Mouse (Mus musculus): Measurements from ENCODE around the gene Snn. TPM values are rescaled to one million over a fixed set of nuclear protein-coding genes. Genes with fewer than 3 reads are reported as not detected.
A peak's percentile ranks its signal among the peaks of the same experiment; 100 is the strongest.

Snn gene
- total and polyA plus RNA-seq, 3 experiments, result 34.0 to 93.8 (median 53.1) TPM

DNA sequence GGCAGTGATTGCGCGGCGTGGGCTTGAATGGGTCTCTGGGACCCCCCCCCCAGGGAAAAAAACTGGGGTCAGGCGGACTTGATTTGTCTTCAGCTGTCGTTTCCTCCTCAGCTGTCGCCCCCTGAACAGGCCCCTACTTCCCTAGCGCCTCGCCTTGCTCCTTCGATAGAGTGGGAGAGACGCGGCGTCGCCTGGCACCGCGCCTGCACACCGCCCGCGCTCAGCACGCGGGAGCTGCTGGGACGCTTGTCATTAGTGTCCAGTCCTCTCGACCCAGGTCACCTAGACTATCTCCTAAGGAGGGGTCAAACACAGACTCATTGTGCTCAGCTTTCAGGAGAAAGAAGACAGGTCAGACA lies 6.1 kb downstream of the Snn start:
- DNase-seq (ENCODE audit: extremely low read depth), result peak; percentile 46
- Histone ChIP-seq H3K27me3 (replicated peaks) (no peaks in the 10 kb centered on the region), H3K4me1 (ENCODE audit: control insufficient read depth in 1 of 2, insufficient read depth in 2 of 2) (peaks cover 45 to 85% of the 10 kb centered on the region in 2 experiments), H3K4me3 (replicated peaks in 1 of 3; ENCODE audit: low read depth in 2 of 3, low read length in 2 of 3, poor library complexity in 1 of 3) (peak overlapping the region; percentile 54 to 74 (median 70)), H3K9me3 (replicated peaks; ENCODE audit: low read length) (no peaks in the 10 kb centered on the region), H3K27ac (ENCODE audit: insufficient read depth, low read depth) (no peak overlapping the region), H3K36me3 (replicated peaks in 1 of 2; ENCODE audit: control insufficient read depth in 1 of 2, insufficient read depth in 1 of 2, low read length in 1 of 2) (peaks cover 3 to 20% of the 10 kb centered on the region in 2 experiments), H3K79me2 (replicated peaks; ENCODE audit: control insufficient read depth, extremely low read depth, insufficient read depth, poor library complexity, severe bottlenecking) (peaks cover 6% of the 10 kb centered on the region), H3K4me2 (ENCODE audit: insufficient read depth, low read depth, poor library complexity, severe bottlenecking) (peak overlapping the region; percentile 49), H3K9ac (ENCODE audit: insufficient read depth, low read depth) (peak overlapping the region; percentile 64)
- TF ChIP-seq MAX (IDR thresholded peaks at IDR 0.05; ENCODE audit: low read length) (peak; percentile 81; the same call in 1 of the 2 replicates), POLR2AphosphoS2 (IDR thresholded peaks at IDR 0.05; ENCODE audit: low read depth, low read length) (no peak), UBTF (IDR thresholded peaks at IDR 0.05; ENCODE audit: low read depth, low read length) (no peak), MYC (IDR thresholded peaks at IDR 0.05; ENCODE audit: low read depth, low read length) (no peak), IRF4 (IDR thresholded peaks at IDR 0.05; ENCODE audit: low read depth, low read length) (no peak), CTCF (conservative IDR thresholded peaks at IDR 0.05 in 1 of 2, IDR thresholded peaks at IDR 0.05 in 1 of 2; ENCODE audit: low read depth in 2 of 2, low read length in 2 of 2) (no peak), USF2 (conservative IDR thresholded peaks at IDR 0.05; ENCODE audit: low read depth, low read length) (no peak), BHLHE40 (IDR thresholded peaks at IDR 0.05; ENCODE audit: low read depth, low read length) (peak; percentile 46), ELF1 (IDR thresholded peaks at IDR 0.05; ENCODE audit: low read depth, low read length) (no peak), PAX5 (IDR thresholded peaks at IDR 0.05; ENCODE audit: low read length) (no peak), ZMIZ1 (IDR thresholded peaks at IDR 0.05; ENCODE audit: low read depth, low read length) (no peak)
- dilution Hi-C loops (cut with MboI; ENCODE audit: extremely low pct_ligation_motif_present, extremely low pct_unique_long_range_greater_than_20kb, low sequenced_read_pairs) (no loop called here), in situ Hi-C loops (cut with MboI; ENCODE audit: low pct_ligation_motif_present, low pct_unique_long_range_greater_than_20kb, low sequenced_read_pairs) (loop anchor here (5.0 kb wide), 1 partner anchor 35 kb away; no protein-coding TSS in a partner anchor)

DNA sequence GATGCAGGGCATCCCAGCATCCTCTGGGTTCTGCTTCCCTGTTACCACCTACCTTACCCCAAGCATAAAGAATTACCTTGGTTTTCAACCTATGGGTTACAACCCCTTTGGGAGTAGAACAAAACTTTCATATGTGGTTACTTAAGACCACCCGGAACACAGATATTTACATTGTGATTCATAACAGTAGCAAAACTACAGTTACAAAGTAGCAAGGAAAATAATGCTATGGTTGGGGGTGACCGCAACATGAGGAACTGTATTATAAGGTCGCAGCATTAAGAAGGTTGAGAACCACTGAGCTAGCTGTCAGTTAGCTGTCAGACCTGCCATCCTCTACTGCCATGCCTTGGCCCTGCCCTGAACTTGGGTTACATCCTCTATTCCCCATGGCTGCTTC lies 7.9 kb downstream of the Snn start:
- peaks cover 17 to 35% of the 10 kb centered on the region in 2 experiments for H3K36me3 ChIP-seq (replicated peaks in 1 of 2; ENCODE audit: control insufficient read depth in 1 of 2, insufficient read depth in 1 of 2, low read length in 1 of 2)
- H3K4me3 ChIP-seq (replicated peaks in 1 of 3; ENCODE audit: low read depth in 2 of 3, low read length in 2 of 3, poor library complexity in 1 of 3), result peak overlapping the region in 2 of 3 experiments; percentile 54 to 70
- no peaks in the 10 kb centered on the region for H3K9me3 ChIP-seq (replicated peaks; ENCODE audit: low read length)
- H3K79me2 ChIP-seq (replicated peaks; ENCODE audit: control insufficient read depth, extremely low read depth, insufficient read depth, poor library complexity, severe bottlenecking), result peaks cover 9% of the 10 kb centered on the region
- peaks cover 42 to 84% of the 10 kb centered on the region in 2 experiments for H3K4me1 ChIP-seq (ENCODE audit: control insufficient read depth in 1 of 2, insufficient read depth in 2 of 2)
- H3K27ac ChIP-seq (ENCODE audit: insufficient read depth, low read depth), result peak overlapping the region; percentile 59
- peak; percentile 75 for DNase-seq (ENCODE audit: extremely low read depth)
- H3K9ac ChIP-seq (ENCODE audit: insufficient read depth, low read depth), result peak overlapping the region; percentile 4; the same call in 1 of the 2 replicates
- H3K4me2 ChIP-seq (ENCODE audit: insufficient read depth, low read depth, poor library complexity, severe bottlenecking), result peak overlapping the region; percentile 45
- TF ChIP-seq SMC3 (IDR thresholded peaks at IDR 0.05; ENCODE audit: low read depth, low read length) (no peak), SIN3A (IDR thresholded peaks at IDR 0.05; ENCODE audit: low read length) (peak; percentile 80; the same call in 1 of the 2 replicates), ZNF384 (IDR thresholded peaks at IDR 0.05; ENCODE audit: low read depth, low read length) (no peak), CTCF (conservative IDR thresholded peaks at IDR 0.05 in 1 of 2, IDR thresholded peaks at IDR 0.05 in 1 of 2; ENCODE audit: low read depth in 2 of 2, low read length in 2 of 2) (no peak), USF1 (IDR thresholded peaks at IDR 0.05; ENCODE audit: low read depth, low read length) (no peak), TCF12 (IDR thresholded peaks at IDR 0.05; ENCODE audit: low read depth, low read length) (0 out of 2 replicates have a peak, but pooled peaks have one; percentile 19), ELF1 (IDR thresholded peaks at IDR 0.05; ENCODE audit: low read depth, low read length) (0 out of 2 replicates have a peak, but pooled peaks have one; percentile 19), MEF2A (IDR thresholded peaks at IDR 0.05; ENCODE audit: borderline replicate concordance, low read depth, low read length) (peak; percentile 49; the same call in 1 of the 2 replicates), HCFC1 (IDR thresholded peaks at IDR 0.05; ENCODE audit: low read depth, low read length) (peak; percentile 24; the same call in 1 of the 2 replicates), UBTF (IDR thresholded peaks at IDR 0.05; ENCODE audit: low read depth, low read length) (no peak), JUN (IDR thresholded peaks at IDR 0.05; ENCODE audit: insufficient read depth, low read depth, low read length) (peak; percentile 53; the same call in 1 of the 2 replicates), MAZ (IDR thresholded peaks at IDR 0.05; ENCODE audit: low read depth, low read length) (no peak; the same call in 1 of the 2 replicates), CHD1 (IDR thresholded peaks at IDR 0.05; ENCODE audit: low read depth, low read length) (no peak), JUND (conservative IDR thresholded peaks at IDR 0.05; ENCODE audit: low read depth, low read length) (peak; percentile 85), IRF4 (IDR thresholded peaks at IDR 0.05; ENCODE audit: low read depth, low read length) (peak; percentile 89), MAX (IDR thresholded peaks at IDR 0.05; ENCODE audit: low read length) (0 out of 2 replicates have a peak, but pooled peaks have one; percentile 13), MAFK (IDR thresholded peaks at IDR 0.05; ENCODE audit: insufficient replicate concordance, low read length) (peak; percentile 85), RCOR1 (conservative IDR thresholded peaks at IDR 0.05; ENCODE audit: low read depth, low read length) (peak; percentile 39; the same call in 1 of the 2 replicates), CHD2 (IDR thresholded peaks at IDR 0.05; ENCODE audit: low read length) (peak; percentile 22; the same call in 1 of the 2 replicates), ETS1 (conservative IDR thresholded peaks at IDR 0.05; ENCODE audit: low read depth, low read length) (peak; percentile 77), EP300 (IDR thresholded peaks at IDR 0.05; ENCODE audit: low read length) (peak; percentile 84), ZMIZ1 (IDR thresholded peaks at IDR 0.05; ENCODE audit: low read depth, low read length) (no peak), BHLHE40 (IDR thresholded peaks at IDR 0.05; ENCODE audit: low read depth, low read length) (peak; percentile 74), MYC (IDR thresholded peaks at IDR 0.05; ENCODE audit: low read depth, low read length) (0 out of 2 replicates have a peak, but pooled peaks have one; percentile 37)
- dilution Hi-C loops (cut with MboI; ENCODE audit: extremely low pct_ligation_motif_present, extremely low pct_unique_long_range_greater_than_20kb, low sequenced_read_pairs), result no loop called here
- in situ Hi-C loops (cut with MboI; ENCODE audit: low pct_ligation_motif_present, low pct_unique_long_range_greater_than_20kb, low sequenced_read_pairs), result loop anchor here (5.0 kb wide), 1 partner anchor 34 kb away; no protein-coding TSS in a partner anchor
- no peaks in the 10 kb centered on the region for H3K27me3 ChIP-seq (replicated peaks)

Measured in CH12.LX (cell line).